Mouse (Mus musculus): ENCODE results near the gene Cdc42ep3.

GRCm38 (mm10) chr17:79303238-79303637 is 51.7 kb downstream of the Cdc42ep3 start:
- no peak for TF ChIP-seq POLR2A (IDR thresholded peaks at IDR 0.05; ENCODE audit: borderline replicate concordance, low read depth, low read length)
- no peak for TF ChIP-seq CTCF (IDR thresholded peaks at IDR 0.05; ENCODE audit: low read depth, low read length)

Measured in bone marrow macrophage, adult 2 months (primary cell).